Mouse (Mus musculus): ENCODE results near the gene Skint2.

Gene Skint2

GRCm38 (mm10) chr4:112556894-112557293, at the start of gene Skint2:
Gene Skint2, plus strand, starts transcription at chr4:112557194.
- CTCF ChIA-PET = no interaction called here

All from spleen, embryonic (tissue).